Mouse (Mus musculus) heart, embryonic 10.5 days (tissue): ENCODE data around the gene Zfp422. TPM values are rescaled to one million over a fixed set of nuclear protein-coding genes. Genes with fewer than 3 reads are reported as not detected.
A peak's percentile ranks its signal among the peaks of the same experiment; 100 is the strongest.

Experiments
- DNase-seq: peaks from one replicate; pipeline ENCODE4 v3.0.0-alpha.2; 2017; ENCODE audit warnings: low spot score
- H3K27ac ChIP-seq: fragments of 300-500 bp; sonication (generic); 2 replicates; pipeline ENCODE4 v1.5.1; 2016; ENCODE audit warnings: mild to moderate bottlenecking
- H3K27me3 ChIP-seq: fragments of 300-500 bp; sonication (generic); 2 replicates; pipeline ENCODE4 v1.6.1; 2016; ENCODE audit warnings: mild to moderate bottlenecking; ENCODE audit not compliant: poor library complexity, insufficient read depth, severe bottlenecking
- H3K36me3 ChIP-seq: fragments of 300-500 bp; sonication (generic); 2 replicates; pipeline ENCODE4 v1.6.1; 2016; ENCODE audit warnings: mild to moderate bottlenecking, moderate library complexity
- H3K4me1 ChIP-seq: fragments of 300-500 bp; sonication (generic); 2 replicates; pipeline ENCODE4 v1.6.1; 2016; ENCODE audit warnings: mild to moderate bottlenecking
- H3K4me3 ChIP-seq: fragments of 300-500 bp; sonication (generic); 2 replicates; pipeline ENCODE4 v1.5.1; 2016; ENCODE audit warnings: mild to moderate bottlenecking, moderate library complexity
- H3K9me3 ChIP-seq: fragments of 300-500 bp; sonication (generic); 2 replicates; pipeline ENCODE4 v1.6.1; 2016; ENCODE audit warnings: mild to moderate bottlenecking, moderate library complexity
- WGBS: fragments of 180-500 bp; shearing (Covaris S2); methylation state at CpG from one replicate; pipeline ENCODE4 v1.1.7; 2016; 5-methylcytosine and 5-hydroxymethylcytosine counted together
- polyA plus RNA-seq: library from polyadenylated mRNA; unstranded; fragments of >200 nt; fragmentation: Nextera tagmentation; extraction: Ambion mirVana; gene quantifications from 2 replicates; pipeline ENCODE4 v1.2.1, GENCODE M21; 2016

Zfp422 gene
- polyA plus RNA-seq, 1 experiment from 2014 or later = 139 TPM

- Histone ChIP-seq H3K27ac (no peak overlapping the region), H3K4me3 (no peak overlapping the region), H3K9me3 (no peaks in the 10 kb centered on the region), H3K36me3 (no peaks in the 10 kb centered on the region), H3K4me1 (peaks cover 29% of the 10 kb centered on the region), H3K27me3 (no peaks in the 10 kb centered on the region; the same call in 1 of the 2 replicates)
- WGBS = 86% methylated on average over 12 of the region's 12 CpGs
- no peak for DNase-seq
These were observed 37.4 kb upstream of the Zfp422 start for GRCm38 (mm10) chr6:116666085-116666750.

GRCm38 (mm10) chr6:116664830-116665229 lies 36.0 kb upstream of the Zfp422 start:
- Histone ChIP-seq H3K4me1 (peaks cover 16% of the 10 kb centered on the region), H3K36me3 (no peaks in the 10 kb centered on the region), H3K4me3 (no peak overlapping the region), H3K27me3 (no peaks in the 10 kb centered on the region), H3K27ac (no peak overlapping the region), H3K9me3 (no peaks in the 10 kb centered on the region)
- no peak for DNase-seq
- 70% methylated on average over 3 of the region's 3 CpGs for WGBS

- H3K4me1 ChIP-seq = peaks cover 16% of the 10 kb centered on the region
- no peak overlapping the region for H3K4me3 ChIP-seq
- 76% methylated on average over 6 of the region's 6 CpGs for WGBS
- no peaks in the 10 kb centered on the region for H3K9me3 ChIP-seq
- no peaks in the 10 kb centered on the region for H3K36me3 ChIP-seq
- H3K27me3 ChIP-seq = no peaks in the 10 kb centered on the region
- DNase-seq = no peak
- H3K27ac ChIP-seq = 0 out of 2 replicates have a peak overlapping the region, but pooled peaks have one; percentile 24
These were observed 35.2 kb upstream of the Zfp422 start for GRCm38 (mm10) chr6:116664031-116664430.

- no peaks in the 10 kb centered on the region for H3K36me3 ChIP-seq
- H3K4me3 ChIP-seq = no peak overlapping the region
- H3K27ac ChIP-seq = no peak overlapping the region
- peaks cover 12% of the 10 kb centered on the region for H3K4me1 ChIP-seq
- WGBS = 86% methylated on average over 2 of the region's 2 CpGs
- no peaks in the 10 kb centered on the region for H3K9me3 ChIP-seq
- DNase-seq = no peak
- no peaks in the 10 kb centered on the region for H3K27me3 ChIP-seq
These were observed 34.6 kb upstream of the Zfp422 start for GRCm38 (mm10) chr6:116663364-116663763.

GRCm38 (mm10) chr6:116653684-116654454 lies 25.1 kb upstream of the Zfp422 start:
- 55% methylated on average over 9 of the region's 9 CpGs for WGBS
- H3K4me3 ChIP-seq = no peak overlapping the region
- no peaks in the 10 kb centered on the region for H3K9me3 ChIP-seq
- no peak overlapping the region for H3K27ac ChIP-seq
- no peaks in the 10 kb centered on the region for H3K27me3 ChIP-seq
- no peak for DNase-seq
- peaks cover 38% of the 10 kb centered on the region for H3K4me1 ChIP-seq
- no peaks in the 10 kb centered on the region for H3K36me3 ChIP-seq

- 72% methylated on average over 3 of the region's 3 CpGs for WGBS
- H3K9me3 ChIP-seq = no peaks in the 10 kb centered on the region
- DNase-seq = no peak
- H3K27me3 ChIP-seq = no peaks in the 10 kb centered on the region
- H3K36me3 ChIP-seq = no peaks in the 10 kb centered on the region
- no peak overlapping the region for H3K27ac ChIP-seq
- H3K4me3 ChIP-seq = no peak overlapping the region
- H3K4me1 ChIP-seq = peaks cover 38% of the 10 kb centered on the region
These were observed 24.4 kb upstream of the Zfp422 start for GRCm38 (mm10) chr6:116653191-116653590.

- Histone ChIP-seq H3K36me3 (no peaks in the 10 kb centered on the region), H3K27me3 (no peaks in the 10 kb centered on the region), H3K4me1 (peaks cover 41% of the 10 kb centered on the region), H3K4me3 (peak overlapping the region; percentile 40), H3K9me3 (no peaks in the 10 kb centered on the region), H3K27ac (peak overlapping the region; percentile 63)
- 63% methylated on average over 20 of the region's 20 CpGs for WGBS
- DNase-seq = peak; percentile 82
These were observed 22.8 kb upstream of the Zfp422 start for GRCm38 (mm10) chr6:116651437-116652118.

GRCm38 (mm10) chr6:116650406-116650805 lies 21.6 kb upstream of the Zfp422 start, which contains the start of gene Depp1:
Gene Depp1, plus strand, starts transcription at chr6:116650609.
- Histone ChIP-seq H3K4me1 (peaks cover 39% of the 10 kb centered on the region), H3K9me3 (no peaks in the 10 kb centered on the region), H3K27ac (peak within 1 kb of the TSS; percentile 83), H3K4me3 (peak within 1 kb of the TSS; percentile 40), H3K27me3 (no peaks in the 10 kb centered on the region), H3K36me3 (no peaks in the 10 kb centered on the region)
- WGBS = 21% methylated on average over 6 of the region's 6 CpGs
- DNase-seq = no peak

GRCm38 (mm10) chr6:116649811-116650210 lies 21.0 kb upstream of the Zfp422 start:
- DNase-seq = no peak
- Histone ChIP-seq H3K27ac (peak overlapping the region; percentile 83), H3K4me3 (no peak overlapping the region), H3K4me1 (peaks cover 38% of the 10 kb centered on the region), H3K27me3 (no peaks in the 10 kb centered on the region), H3K9me3 (no peaks in the 10 kb centered on the region), H3K36me3 (no peaks in the 10 kb centered on the region)
- WGBS = 76% methylated on average over 7 of the region's 7 CpGs

GRCm38 (mm10) chr6:116647763-116648162 lies 19.0 kb upstream of the Zfp422 start:
- peaks cover 46% of the 10 kb centered on the region for H3K4me1 ChIP-seq
- no peaks in the 10 kb centered on the region for H3K27me3 ChIP-seq
- no peaks in the 10 kb centered on the region for H3K9me3 ChIP-seq
- H3K27ac ChIP-seq = peak overlapping the region; percentile 36; the same call in 1 of the 2 replicates
- H3K36me3 ChIP-seq = no peaks in the 10 kb centered on the region
- H3K4me3 ChIP-seq = no peak overlapping the region
- WGBS = 70% methylated on average over 12 of the region's 12 CpGs
- DNase-seq = no peak

- Histone ChIP-seq H3K36me3 (no peaks in the 10 kb centered on the region), H3K9me3 (no peaks in the 10 kb centered on the region), H3K27ac (peak overlapping the region; percentile 78), H3K27me3 (no peaks in the 10 kb centered on the region), H3K4me3 (no peak overlapping the region), H3K4me1 (peaks cover 29% of the 10 kb centered on the region)
- WGBS = 30% methylated on average over 3 of the region's 3 CpGs
- DNase-seq = no peak
These were observed 15.5 kb upstream of the Zfp422 start for GRCm38 (mm10) chr6:116644335-116644734.

GRCm38 (mm10) chr6:116643881-116644280 lies 15.1 kb upstream of the Zfp422 start:
- no peaks in the 10 kb centered on the region for H3K27me3 ChIP-seq
- H3K4me3 ChIP-seq = no peak overlapping the region
- 56% methylated on average over 4 of the region's 4 CpGs for WGBS
- H3K27ac ChIP-seq = peak overlapping the region; percentile 78
- no peaks in the 10 kb centered on the region for H3K36me3 ChIP-seq
- H3K9me3 ChIP-seq = no peaks in the 10 kb centered on the region
- no peak for DNase-seq
- peaks cover 30% of the 10 kb centered on the region for H3K4me1 ChIP-seq

- Histone ChIP-seq H3K9me3 (no peaks in the 10 kb centered on the region), H3K36me3 (no peaks in the 10 kb centered on the region), H3K4me3 (no peak overlapping the region), H3K4me1 (peaks cover 39% of the 10 kb centered on the region), H3K27me3 (no peaks in the 10 kb centered on the region), H3K27ac (peak overlapping the region; percentile 9; the same call in 1 of the 2 replicates)
- WGBS = 78% methylated on average over 11 of the region's 11 CpGs
- DNase-seq = no peak
These were observed 14.1 kb upstream of the Zfp422 start for GRCm38 (mm10) chr6:116642942-116643341.
